Mouse (Mus musculus): Measurements from ENCODE around the gene Lsm11. TPM values are rescaled to one million over a fixed set of nuclear protein-coding genes. Genes with fewer than 3 reads are reported as not detected.

Lsm11 gene
- total and polyA plus RNA-seq, 3 experiments = 8.9 to 13.1 (median 11.0) TPM

GRCm38 (mm10) chr11:45900233-45901015 lies 44.3 kb downstream of the Lsm11 start:
- H3K27ac ChIP-seq (ENCODE audit: insufficient read depth, low read depth) = no peak overlapping the region
- dilution Hi-C loops (cut with MboI; ENCODE audit: extremely low pct_ligation_motif_present, extremely low pct_unique_long_range_greater_than_20kb, low sequenced_read_pairs) = no loop called here
- peaks cover 48 to 80% of the 10 kb centered on the region in 2 experiments for H3K36me3 ChIP-seq (replicated peaks in 1 of 2; ENCODE audit: control insufficient read depth in 1 of 2, insufficient read depth in 1 of 2, low read length in 1 of 2)
- H3K4me2 ChIP-seq (ENCODE audit: insufficient read depth, low read depth, poor library complexity, severe bottlenecking) = no peak overlapping the region
- no peaks in the 10 kb centered on the region for H3K27me3 ChIP-seq (replicated peaks)
- H3K79me2 ChIP-seq (replicated peaks; ENCODE audit: control insufficient read depth, extremely low read depth, insufficient read depth, poor library complexity, severe bottlenecking) = no peaks in the 10 kb centered on the region
- no peak for TF ChIP-seq IRF4 (IDR thresholded peaks at IDR 0.05; ENCODE audit: low read depth, low read length)
- TF ChIP-seq MAFK (IDR thresholded peaks at IDR 0.05; ENCODE audit: insufficient replicate concordance, low read length) = no peak
- no peak for TF ChIP-seq NRF1 (IDR thresholded peaks at IDR 0.05; ENCODE audit: low read depth, low read length)
- no peak for TF ChIP-seq HCFC1 (IDR thresholded peaks at IDR 0.05; ENCODE audit: low read depth, low read length)
- TF ChIP-seq POLR2AphosphoS2 (IDR thresholded peaks at IDR 0.05; ENCODE audit: low read depth, low read length) = no peak
- TF ChIP-seq SMC3 (IDR thresholded peaks at IDR 0.05; ENCODE audit: low read depth, low read length) = no peak
- no peak for TF ChIP-seq ZNF384 (IDR thresholded peaks at IDR 0.05; ENCODE audit: low read depth, low read length)
- no peak for TF ChIP-seq SIN3A (IDR thresholded peaks at IDR 0.05; ENCODE audit: low read length)
- TF ChIP-seq ELF1 (IDR thresholded peaks at IDR 0.05; ENCODE audit: low read depth, low read length) = no peak
- TF ChIP-seq BHLHE40 (IDR thresholded peaks at IDR 0.05; ENCODE audit: low read depth, low read length) = no peak
- no peak for TF ChIP-seq MXI1 (IDR thresholded peaks at IDR 0.05; ENCODE audit: low read depth, low read length)
- no peak for TF ChIP-seq NELFE (IDR thresholded peaks at IDR 0.05; ENCODE audit: low read depth, low read length)
- TF ChIP-seq ZMIZ1 (IDR thresholded peaks at IDR 0.05; ENCODE audit: low read depth, low read length) = no peak
- no peak for TF ChIP-seq POLR2A (IDR thresholded peaks at IDR 0.05; ENCODE audit: low read depth, low read length)
- no peak for TF ChIP-seq MAX (IDR thresholded peaks at IDR 0.05; ENCODE audit: low read length)
- no peak for TF ChIP-seq JUND (conservative IDR thresholded peaks at IDR 0.05; ENCODE audit: low read depth, low read length)
- TF ChIP-seq USF1 (IDR thresholded peaks at IDR 0.05; ENCODE audit: low read depth, low read length) = no peak
- peaks cover 0 to 7% of the 10 kb centered on the region in 2 experiments; a peak in 1 of 4 replicates for H3K4me1 ChIP-seq (ENCODE audit: control insufficient read depth in 1 of 2, insufficient read depth in 2 of 2)
- no peak for DNase-seq (ENCODE audit: extremely low read depth)
- H3K9ac ChIP-seq (ENCODE audit: insufficient read depth, low read depth) = no peak overlapping the region
- in situ Hi-C loops (cut with MboI; ENCODE audit: low pct_ligation_motif_present, low pct_unique_long_range_greater_than_20kb, low sequenced_read_pairs) = no loop called here
- no peak overlapping the region for H3K4me3 ChIP-seq (replicated peaks in 1 of 3; ENCODE audit: low read depth in 2 of 3, low read length in 2 of 3, poor library complexity in 1 of 3)
- H3K9me3 ChIP-seq (replicated peaks; ENCODE audit: low read length) = no peaks in the 10 kb centered on the region

GRCm38 (mm10) chr11:45897392-45897791 lies 47.3 kb downstream of the Lsm11 start:
- in situ Hi-C loops (cut with MboI; ENCODE audit: low pct_ligation_motif_present, low pct_unique_long_range_greater_than_20kb, low sequenced_read_pairs) = loop anchor here (25.0 kb wide), 1 partner anchor 1310 kb away; no protein-coding TSS in a partner anchor
- Histone ChIP-seq H3K9me3 (replicated peaks; ENCODE audit: low read length) (no peaks in the 10 kb centered on the region), H3K4me2 (ENCODE audit: insufficient read depth, low read depth, poor library complexity, severe bottlenecking) (no peak overlapping the region), H3K4me1 (ENCODE audit: control insufficient read depth in 1 of 2, insufficient read depth in 2 of 2) (peaks cover 0 to 30% of the 10 kb centered on the region in 2 experiments; a peak in 3 of 4 replicates), H3K4me3 (replicated peaks in 1 of 3; ENCODE audit: low read depth in 2 of 3, low read length in 2 of 3, poor library complexity in 1 of 3) (no peak overlapping the region), H3K27me3 (replicated peaks) (no peaks in the 10 kb centered on the region), H3K9ac (ENCODE audit: insufficient read depth, low read depth) (no peak overlapping the region), H3K79me2 (replicated peaks; ENCODE audit: control insufficient read depth, extremely low read depth, insufficient read depth, poor library complexity, severe bottlenecking) (no peaks in the 10 kb centered on the region), H3K36me3 (replicated peaks in 1 of 2; ENCODE audit: control insufficient read depth in 1 of 2, insufficient read depth in 1 of 2, low read length in 1 of 2) (peaks cover 57 to 92% of the 10 kb centered on the region in 2 experiments), H3K27ac (ENCODE audit: insufficient read depth, low read depth) (no peak overlapping the region)
- TF ChIP-seq BHLHE40 (IDR thresholded peaks at IDR 0.05; ENCODE audit: low read depth, low read length) (no peak), RCOR1 (conservative IDR thresholded peaks at IDR 0.05; ENCODE audit: low read depth, low read length) (no peak), POLR2A (IDR thresholded peaks at IDR 0.05; ENCODE audit: low read depth, low read length) (no peak), ZNF384 (IDR thresholded peaks at IDR 0.05; ENCODE audit: low read depth, low read length) (no peak), MYC (IDR thresholded peaks at IDR 0.05; ENCODE audit: low read depth, low read length) (no peak), PAX5 (IDR thresholded peaks at IDR 0.05; ENCODE audit: low read length) (no peak), MAX (IDR thresholded peaks at IDR 0.05; ENCODE audit: low read length) (no peak), RAD21 (IDR thresholded peaks at IDR 0.05; ENCODE audit: low read depth, low read length) (no peak)
- dilution Hi-C loops (cut with MboI; ENCODE audit: extremely low pct_ligation_motif_present, extremely low pct_unique_long_range_greater_than_20kb, low sequenced_read_pairs) = no loop called here
- DNase-seq (ENCODE audit: extremely low read depth) = no peak

Measured in CH12.LX (cell line).